Mouse (Mus musculus): ENCODE data around the gene Isl2.

Isl2 gene

DNA sequence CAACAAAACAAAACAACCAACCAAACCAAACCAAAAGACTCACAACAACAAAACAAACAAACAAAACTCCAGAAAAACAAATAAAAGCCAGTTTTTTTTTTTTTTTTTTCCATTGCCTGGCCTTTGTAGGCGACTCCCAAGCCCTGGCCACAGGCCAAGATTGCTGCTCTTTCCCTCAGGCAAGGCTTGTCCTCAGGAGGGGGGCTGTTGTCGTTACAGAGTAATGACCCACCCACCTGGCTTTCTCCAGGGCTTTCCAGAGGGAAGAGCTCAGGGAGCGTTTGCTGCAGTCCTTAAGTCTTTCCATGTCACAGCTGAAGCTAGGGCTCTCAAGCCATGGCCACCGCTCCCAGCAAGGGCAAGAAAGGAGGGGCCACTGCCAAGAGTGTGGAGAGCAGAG, at the start of gene Isl2:
TSS of gene Isl2 (plus strand) at position 296 of the 400 bp plus-strand sequence.
- DNase-seq (ENCODE audit: low spot score) = no peak

DNA sequence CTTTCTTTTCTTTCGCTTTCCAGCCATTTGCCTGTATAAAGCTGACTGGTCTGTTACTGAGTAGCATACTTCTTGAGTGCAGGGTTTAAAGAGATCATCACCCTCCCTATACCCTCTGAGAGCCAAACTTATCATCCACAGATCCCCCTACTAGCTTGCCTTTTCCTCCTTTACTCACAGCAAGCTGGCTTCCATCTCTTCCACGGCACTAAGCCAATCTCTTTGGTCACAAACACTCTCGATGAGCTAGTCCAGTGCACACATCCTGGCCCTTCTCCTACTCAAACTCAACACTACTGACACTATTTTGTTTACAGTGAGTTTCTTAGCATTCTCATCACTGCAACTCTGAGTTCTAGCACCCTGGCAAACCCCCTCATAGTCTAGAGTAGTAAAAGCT, 30.6 kb upstream of the Isl2 start:
- no peak for DNase-seq (ENCODE audit: low spot score)

DNA sequence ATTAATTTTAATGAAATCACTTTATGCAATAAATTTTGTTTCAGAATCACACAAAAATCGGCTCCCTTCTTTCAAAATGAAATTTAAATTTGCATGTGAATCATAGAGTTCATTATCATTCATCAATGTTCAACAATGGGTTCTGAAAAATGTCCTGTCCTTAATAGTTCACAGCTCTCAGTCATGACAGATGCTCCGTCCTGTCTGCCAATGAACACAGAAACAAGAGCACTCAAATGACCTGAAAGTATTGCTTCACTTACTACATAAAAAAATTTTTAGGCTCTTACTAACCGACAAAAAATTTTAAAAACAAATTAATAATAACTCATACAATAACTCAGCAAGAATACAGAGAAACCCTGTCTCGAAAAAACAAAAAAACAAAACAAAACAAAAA, 29.8 kb upstream of the Isl2 start:
- no peak for DNase-seq (ENCODE audit: low spot score)

DNA sequence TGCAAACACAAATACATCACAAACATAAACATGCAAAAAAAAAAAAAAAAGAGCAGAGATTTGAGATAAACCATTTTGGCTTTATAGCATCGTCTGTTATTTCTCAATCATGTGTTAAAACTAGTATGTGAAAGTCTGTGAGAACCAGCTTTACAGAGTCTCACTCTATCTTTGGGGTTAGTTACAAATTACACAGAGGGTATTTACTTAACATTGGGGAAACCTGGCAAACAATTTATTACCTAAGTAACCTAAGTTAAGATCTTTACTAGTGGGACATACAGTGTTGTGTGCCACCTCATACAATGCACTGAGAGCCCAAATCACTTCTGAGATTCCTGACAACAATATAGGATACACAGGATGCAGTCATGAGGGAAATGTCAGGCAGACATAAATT, 28.7 kb upstream of the Isl2 start:
- no peak for DNase-seq (ENCODE audit: low spot score)

DNA sequence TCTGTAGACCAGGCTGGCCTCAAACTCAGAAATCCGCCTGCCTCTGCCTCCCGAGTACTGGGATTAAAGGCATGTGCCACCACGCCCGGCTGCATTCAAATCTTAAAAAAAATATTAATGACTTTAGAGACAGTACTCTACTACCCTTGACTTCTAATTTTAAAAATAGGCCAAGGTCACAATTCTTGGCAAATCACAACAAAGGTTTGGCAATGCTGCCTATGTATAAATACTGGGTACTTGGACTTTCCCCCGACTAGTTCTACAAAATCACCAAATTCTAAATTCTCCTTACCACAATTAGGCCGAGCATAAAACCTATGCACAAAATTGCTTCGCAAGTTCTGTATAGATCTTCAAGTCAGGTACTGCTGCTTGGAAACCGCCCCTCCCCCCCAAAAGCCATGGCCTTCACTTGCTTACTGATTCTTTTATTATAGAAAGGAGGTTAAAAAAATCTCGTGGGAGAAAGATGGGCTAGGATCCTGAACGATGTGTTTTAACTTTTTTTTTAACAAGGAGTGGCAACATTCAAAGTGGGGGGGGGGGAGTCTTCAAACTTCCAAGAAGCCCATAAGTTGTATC, 27.7 kb upstream of the Isl2 start:
- DNase-seq (ENCODE audit: low spot score) = no peak

DNA sequence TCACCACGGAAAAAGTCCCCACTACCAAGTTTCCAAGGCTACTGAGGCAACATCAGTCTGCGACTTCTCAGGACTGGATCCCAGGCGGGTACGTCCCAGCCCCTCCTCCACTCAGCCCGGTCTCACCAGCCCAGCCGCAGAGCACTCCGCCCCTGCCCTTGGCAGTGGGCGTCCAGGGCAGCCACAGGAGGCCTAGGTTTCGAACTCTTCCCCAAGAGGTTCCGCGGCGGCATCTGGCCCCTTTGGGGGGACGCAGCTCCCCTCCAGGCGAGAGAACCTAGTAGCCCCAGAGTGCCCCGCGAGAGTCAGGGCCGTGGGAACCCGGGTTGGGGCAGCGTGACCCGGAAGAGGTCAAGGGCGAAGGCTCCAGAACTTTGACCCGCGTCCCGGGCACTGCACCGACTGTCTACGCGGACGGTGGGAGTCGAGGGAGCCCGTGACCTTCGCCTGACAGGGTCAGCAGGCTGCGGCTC, 26.9 kb upstream of the Isl2 start:
- DNase-seq (ENCODE audit: low spot score) = peak; percentile 89

DNA sequence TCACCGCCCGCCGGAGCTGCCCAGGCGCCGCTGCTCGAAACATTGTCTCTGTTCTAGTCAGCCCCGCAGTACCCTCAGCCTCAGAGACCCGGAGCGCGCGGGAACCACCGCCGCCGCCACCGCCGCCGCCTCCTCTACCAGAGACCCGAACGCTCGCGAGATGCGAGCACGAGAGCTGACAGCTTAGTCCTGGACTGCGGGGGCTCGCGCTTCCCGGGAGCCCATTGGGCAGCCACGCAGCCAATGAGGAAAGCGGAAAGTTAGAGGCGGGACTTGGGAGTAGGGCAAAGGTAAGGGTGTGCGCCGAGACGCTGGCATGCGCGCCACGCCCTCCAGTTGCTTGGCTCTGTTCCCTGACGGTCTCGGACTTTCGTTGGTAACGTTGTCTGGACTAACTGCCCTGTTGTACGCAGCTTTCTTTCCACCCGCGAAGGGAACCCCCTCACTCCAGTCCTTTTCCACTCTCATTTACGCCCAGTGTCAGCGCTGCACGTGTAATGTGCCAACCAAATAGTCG, 26.4 kb upstream of the Isl2 start, which contains the start of gene Etfa:
TSS of gene Etfa (minus strand) at position 217 of the 517 bp plus-strand sequence.
- DNase-seq (ENCODE audit: low spot score) = peak; percentile 96

DNA sequence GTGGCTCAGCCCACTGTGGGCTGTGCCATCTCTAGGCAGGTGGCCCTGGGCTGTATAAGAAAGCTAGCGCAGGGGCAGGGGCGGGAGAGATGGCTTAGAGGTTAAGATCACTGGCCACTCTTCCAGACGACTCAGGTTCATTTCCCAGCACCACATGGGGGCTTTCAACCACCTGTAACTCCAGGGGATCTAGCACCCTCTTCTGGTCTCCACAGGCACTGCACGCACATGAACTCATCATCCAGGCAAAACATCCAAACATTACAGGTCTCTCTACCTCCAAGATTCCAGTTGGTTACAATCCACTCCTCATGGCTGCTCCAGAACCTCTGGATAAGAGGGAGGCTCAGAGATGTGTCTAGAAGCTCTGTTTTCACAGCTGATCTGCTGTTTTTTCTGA, 12.8 kb upstream of the Isl2 start:
- DNase-seq (ENCODE audit: low spot score) = no peak

DNA sequence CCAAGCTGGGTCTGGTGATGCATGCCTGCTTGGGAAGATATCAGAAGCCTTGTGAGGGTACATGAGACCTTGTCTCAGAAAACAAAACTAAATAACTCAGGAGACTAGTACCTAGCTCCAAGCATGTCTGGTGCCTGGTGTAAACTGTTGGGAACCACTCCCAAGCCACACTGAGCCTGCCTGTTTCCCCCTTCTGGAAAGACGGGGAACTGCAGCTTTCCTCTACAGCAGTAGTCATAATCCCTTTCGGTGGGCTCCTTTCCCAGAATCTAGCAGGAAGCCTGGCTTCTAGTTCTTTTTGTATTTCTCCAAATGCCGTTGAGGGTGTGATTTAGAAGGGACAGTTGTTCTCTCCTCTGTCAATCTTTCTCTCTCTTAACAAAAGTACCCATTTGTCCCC, 2.6 kb upstream of the Isl2 start:
- DNase-seq (ENCODE audit: low spot score) = no peak

DNA sequence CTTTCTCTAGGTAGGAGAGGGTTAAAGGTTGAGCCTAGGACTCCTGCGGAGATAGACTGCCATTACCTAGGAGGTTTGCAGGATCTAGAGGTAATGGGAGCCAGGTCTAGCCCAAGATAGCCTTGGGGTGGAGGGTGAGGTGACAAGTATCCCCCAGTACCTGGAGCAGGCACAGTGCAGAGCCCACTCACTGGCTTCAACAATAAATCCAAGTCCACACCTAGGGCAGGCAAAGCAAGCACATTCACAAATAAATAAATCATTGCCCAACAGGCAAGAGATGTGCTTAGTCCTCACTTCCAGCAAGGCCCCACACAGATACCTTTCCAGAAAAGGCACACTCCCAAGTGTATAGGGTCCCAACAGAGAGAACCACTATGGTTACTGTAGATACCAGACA, 534 bp downstream of the Isl2 start:
- no peak for DNase-seq (ENCODE audit: low spot score)

DNA sequence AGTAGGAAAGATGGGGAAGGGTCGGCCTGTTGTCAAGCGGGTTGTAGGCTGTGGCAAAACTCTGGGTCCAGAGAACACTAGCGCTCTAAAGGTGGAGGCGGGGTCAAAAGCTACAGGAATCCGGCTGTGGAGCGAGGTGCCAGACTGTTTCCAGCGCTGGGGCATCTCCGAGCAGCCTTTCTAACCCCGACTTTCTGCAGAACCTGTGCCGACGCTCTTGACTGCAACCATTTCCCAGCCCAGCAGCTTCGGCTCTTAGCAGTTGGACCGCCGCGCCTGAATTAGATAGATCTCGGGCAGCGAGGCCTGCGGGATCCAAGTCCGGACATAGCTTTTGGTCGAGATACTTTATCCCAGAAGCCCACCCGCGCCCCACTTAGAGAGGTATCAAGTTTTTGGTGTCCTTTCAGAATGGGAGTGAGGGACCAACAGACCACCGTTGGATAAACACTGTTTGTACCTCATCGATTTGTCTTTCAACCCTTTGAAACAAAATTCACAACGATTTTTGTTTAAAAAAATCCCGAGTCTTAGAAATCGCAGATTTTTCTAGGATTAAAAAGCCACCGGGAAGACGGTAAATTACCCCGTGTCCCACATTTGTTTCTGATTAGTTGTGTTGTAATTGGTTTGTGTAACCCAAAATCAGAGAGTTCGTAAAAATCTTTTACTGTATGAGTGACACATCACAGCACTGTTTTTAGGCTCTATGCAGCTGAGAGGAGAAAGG, 1.4 kb downstream of the Isl2 start:
- no peak for DNase-seq (ENCODE audit: low spot score)

DNA sequence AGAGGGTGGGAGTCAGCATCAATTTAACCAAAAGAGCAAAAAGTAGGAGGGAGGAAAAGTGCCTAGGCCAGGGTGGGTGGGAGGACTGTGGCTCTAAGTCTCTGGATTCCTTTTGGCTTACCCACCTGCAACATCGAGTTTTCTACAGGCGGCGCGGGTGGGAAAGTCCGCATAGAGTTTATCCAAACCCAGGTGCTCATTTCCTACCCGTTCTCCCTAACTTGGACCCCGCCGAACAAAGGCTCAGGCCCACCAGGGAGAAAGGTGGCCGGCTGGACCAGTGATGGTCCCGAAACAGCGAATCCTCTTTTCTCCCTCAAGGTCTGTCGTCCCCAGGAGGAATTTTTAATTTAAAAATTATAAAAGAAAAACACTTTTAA, 1.9 kb downstream of the Isl2 start:
- no peak for DNase-seq (ENCODE audit: low spot score)

DNA sequence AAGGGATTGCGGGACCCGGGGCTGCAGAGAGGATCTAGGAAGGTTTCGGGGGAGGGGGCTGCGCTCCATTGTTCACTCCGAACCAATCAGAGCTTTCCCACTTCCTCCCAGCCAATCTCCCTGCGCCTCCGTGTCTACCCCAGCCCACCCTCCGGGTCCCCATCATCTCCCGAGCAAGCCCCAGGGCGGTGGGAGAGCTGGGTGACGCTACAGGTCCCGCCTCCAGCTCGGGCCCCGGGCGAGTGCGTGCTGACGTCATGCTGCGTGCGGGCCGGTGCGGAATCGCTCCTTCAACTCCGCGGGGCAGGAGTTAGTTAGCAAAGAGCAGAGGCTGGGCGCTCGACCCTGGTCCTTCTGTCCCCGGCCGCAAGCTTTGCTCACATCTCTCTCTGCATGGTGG, 2.4 kb downstream of the Isl2 start:
- peak; percentile 83 for DNase-seq (ENCODE audit: low spot score)

DNA sequence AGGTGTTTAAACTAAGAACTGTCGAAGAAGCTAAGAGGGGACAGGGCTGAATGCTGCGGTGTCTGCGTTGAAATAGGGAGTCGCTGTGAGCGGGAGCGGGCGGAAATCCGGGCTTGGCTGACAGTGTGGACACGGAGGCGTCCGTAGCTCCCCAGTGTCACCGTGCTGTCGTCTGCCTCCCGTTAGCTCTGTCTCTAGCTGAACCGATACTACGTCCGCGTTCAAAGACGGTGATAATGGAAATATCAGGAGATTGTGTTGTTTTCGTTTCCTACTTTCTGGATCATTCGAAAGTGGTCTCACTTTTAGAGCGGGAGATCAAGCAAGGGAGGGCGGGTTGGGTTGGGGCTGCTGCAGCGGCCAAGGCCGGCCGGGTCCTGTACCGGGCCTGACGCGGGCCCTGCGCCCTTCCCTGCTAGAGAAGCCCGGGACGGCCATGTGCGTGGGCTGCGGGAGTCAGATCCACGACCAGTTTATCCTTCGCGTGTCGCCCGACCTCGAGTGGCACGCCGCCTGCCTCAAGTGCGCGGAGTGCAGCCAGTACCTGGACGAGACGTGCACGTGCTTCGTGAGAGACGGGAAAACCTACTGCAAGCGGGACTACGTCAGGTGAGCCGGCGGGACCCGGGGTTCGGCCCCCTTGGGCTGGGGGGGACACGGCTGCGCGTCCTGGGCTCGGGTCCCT, 3.4 kb downstream of the Isl2 start:
- DNase-seq (ENCODE audit: low spot score) = peak; percentile 36

DNA sequence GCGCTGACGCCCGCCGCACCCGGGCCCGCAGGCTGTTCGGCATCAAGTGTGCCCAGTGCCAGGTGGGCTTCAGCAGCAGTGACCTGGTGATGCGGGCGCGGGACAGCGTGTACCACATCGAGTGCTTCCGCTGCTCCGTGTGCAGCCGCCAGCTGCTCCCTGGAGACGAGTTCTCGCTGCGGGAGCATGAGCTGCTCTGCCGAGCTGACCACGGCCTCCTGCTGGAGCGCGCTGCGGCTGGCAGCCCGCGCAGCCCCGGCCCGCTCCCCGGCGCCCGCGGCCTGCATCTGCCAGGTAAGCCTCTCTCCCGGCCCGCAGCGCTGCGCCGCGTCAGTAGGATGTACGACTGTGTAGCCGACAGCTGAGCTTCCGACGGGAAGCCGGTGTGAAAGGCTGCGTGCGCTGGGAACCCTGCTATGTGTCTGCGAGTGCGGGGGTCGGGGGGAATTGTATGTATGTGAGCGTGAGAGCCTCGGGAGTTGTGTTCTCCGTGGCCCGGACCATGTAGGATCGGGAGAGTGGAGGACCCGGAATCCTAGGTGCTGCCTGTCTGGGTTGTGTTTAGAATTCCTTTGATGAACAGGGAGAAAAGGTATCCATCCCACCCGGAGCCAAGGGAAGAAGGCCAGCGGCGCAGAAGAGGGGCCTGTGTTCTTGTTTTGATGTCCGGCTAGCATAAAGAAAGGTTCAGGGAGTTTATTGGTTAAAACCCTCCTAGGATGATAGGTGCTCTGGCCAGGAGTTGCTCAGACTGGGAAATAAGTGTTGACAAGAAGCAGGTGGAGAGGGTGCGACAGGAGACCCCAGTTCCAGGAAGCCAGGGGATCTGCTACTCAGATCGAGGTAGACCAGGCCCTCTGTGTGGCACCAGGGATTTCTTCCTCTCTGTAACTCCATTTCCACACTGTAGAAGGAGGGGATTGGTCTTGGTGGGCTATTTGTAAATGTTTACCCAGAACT, 4.2 kb downstream of the Isl2 start:
- DNase-seq (ENCODE audit: low spot score) = no peak

DNA sequence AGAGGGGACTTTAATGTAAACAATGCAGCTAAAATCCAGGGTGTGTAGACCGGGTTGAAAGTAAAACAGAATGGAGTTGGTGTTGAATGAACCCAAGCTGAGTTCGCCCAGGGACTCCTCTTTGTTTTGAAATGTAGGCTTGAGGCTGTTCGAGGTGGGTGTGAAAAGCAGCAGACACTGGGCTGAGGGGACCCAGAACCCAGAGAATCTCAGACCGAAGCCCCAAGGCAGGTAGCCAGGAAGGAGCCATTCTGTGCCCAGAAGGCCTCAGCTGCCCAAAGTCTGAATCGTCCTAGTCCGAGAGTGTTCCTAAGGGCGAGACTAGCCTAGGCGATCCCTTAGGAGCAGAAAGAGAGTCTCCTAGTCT, 4.8 kb downstream of the Isl2 start:
- no peak for DNase-seq (ENCODE audit: low spot score)

DNA sequence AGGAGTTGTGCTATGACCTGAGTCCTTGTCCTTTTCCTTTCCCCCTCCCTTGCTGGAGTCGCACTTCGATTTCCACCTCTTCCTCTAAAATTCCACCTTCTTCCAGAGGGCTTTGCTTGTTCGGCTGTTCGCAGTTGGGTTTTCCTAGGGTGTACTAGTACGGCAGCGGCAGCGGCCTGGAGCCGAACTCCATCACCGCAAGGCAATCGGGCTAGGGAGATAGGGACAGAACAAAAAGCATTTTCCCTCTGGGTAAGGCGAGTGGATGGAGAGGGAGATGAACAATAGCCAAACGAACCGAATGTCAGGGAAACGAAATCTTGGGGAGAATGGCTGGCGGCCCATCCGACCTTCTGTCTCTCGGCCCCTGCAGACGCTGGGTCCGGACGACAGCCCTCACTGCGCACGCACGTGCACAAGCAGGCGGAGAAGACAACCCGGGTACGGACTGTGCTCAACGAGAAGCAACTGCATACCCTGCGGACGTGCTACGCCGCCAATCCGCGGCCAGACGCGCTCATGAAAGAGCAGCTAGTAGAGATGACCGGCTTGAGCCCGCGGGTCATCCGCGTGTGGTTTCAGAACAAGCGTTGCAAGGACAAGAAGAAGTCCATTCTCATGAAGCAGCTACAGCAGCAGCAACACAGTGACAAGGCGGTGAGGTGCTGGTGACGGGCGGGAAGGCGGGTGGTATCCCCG, 5.4 kb downstream of the Isl2 start:
- peak; percentile 36 for DNase-seq (ENCODE audit: low spot score)

DNA sequence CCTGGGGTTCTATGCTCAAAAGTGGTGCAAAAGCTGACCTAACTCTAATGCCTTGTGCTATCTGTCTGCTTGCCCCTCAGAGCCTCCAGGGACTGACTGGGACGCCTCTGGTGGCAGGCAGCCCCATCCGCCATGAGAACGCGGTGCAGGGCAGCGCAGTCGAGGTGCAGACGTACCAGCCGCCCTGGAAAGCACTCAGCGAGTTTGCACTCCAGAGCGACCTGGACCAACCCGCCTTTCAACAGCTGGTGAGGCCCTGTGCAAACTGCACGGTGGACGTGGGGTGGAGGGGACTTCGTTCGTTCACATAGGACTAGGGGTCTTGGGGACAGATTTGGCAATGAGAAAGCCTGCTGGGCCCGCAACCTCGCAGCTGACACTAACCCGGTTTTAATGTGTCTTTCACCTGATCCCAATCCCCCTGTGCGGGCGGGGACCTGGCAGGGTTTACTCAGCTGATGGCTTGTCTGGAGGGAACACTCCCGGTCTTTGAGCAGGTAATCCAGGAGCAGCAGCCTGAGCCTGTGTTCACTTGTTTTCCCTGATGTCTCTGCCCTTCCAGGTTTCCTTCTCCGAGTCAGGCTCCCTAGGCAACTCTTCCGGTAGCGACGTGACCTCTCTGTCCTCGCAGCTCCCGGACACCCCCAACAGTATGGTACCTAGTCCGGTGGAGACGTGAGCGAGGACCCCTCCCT, 6.5 kb downstream of the Isl2 start:
- DNase-seq (ENCODE audit: low spot score) = peak; percentile 32

DNA sequence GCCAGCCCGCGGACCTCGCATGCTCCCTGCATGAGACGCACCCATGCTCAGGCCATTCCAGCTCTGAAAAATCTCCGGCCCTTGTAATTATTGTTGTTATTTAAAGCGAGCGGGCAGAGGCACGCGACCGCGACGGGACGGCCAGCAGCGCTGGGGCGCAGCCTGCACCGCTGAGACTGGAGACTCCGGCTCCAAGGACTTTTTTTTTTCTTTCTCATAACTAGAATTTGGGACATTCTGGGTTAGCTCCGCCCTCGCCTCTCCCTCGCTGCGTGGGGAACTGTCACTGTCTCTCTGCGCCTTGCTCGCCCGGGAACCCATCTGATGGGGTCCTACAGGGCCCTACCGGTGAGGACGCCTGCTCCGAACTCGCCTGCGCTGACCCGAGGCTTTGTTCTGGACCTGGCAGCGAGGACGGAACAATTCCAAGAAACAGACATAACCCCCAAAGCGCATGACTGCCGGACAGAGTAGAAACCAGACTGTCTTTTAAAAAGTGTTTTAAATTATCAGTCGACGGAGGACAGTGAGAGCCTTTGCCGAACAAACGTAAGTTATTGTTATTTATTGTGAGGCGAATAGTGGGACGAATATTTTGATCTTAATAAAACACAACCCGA, 7.2 kb downstream of the Isl2 start:
- DNase-seq (ENCODE audit: low spot score) = no peak
